Mouse (Mus musculus) thymus, postnatal 14 days (tissue): ENCODE measurements around the gene Cyth2.

Experiments used
- DNase-seq: peaks from one replicate; pipeline ENCODE4 v3.0.0; 2021

The Cyth2 gene

DNA sequence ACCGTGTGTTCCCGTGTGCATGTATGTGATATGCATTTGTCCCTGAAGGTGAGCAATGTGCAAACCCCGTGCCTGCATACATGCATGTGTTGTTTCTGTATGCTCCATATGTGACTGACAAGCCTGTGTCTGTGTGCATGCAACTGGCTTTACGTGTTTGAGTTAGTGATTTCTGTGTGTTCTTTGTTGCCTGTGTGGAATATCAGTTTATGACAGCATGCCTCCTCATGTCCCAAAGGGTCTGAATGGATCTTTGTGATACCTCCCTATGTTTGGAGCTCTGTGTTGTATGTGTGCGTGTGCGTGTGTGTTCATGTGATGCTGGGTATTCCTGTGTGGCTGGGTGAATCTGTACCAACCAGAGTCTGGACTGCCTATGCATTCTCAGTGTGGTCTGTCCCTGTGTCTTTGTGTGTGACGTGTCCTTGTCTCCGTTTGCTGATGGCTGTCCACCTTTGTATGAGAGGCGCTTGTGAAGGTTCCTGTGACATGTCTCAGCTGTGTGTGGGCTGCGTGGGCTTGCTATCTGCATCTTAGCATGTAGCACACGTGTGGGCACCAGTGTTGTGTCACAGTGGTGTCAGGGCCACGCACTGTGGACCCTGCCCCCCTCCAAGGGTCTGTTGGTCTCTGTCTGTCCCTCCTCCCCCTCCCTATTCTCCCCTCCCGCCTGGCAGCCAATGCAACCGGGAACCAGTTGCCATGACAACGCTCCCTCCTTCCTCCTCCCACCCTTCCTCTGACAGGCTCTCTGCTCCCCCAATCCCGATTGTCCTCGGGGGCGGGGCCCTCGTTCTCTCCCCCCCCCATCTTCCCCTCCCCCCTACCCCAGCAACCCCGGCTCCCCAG is 29.6 kb downstream of the Cyth2 start, which contains the start of gene Sult2b1:
Sult2b1 (minus strand) TSS at position 146 of the 849 bp plus-strand sequence.
- no peak for DNase-seq

- peak; percentile 61 for DNase-seq
Measured at GRCm38 (mm10) chr7:45783511-45784091, 30.8 kb downstream of the Cyth2 start, which contains the start of gene Lmtk3. TSS of gene Lmtk3 (plus strand) at chr7:45783738.

- no peak for DNase-seq
Measured at GRCm38 (mm10) chr7:45782271-45782670, 32.1 kb downstream of the Cyth2 start.

DNA sequence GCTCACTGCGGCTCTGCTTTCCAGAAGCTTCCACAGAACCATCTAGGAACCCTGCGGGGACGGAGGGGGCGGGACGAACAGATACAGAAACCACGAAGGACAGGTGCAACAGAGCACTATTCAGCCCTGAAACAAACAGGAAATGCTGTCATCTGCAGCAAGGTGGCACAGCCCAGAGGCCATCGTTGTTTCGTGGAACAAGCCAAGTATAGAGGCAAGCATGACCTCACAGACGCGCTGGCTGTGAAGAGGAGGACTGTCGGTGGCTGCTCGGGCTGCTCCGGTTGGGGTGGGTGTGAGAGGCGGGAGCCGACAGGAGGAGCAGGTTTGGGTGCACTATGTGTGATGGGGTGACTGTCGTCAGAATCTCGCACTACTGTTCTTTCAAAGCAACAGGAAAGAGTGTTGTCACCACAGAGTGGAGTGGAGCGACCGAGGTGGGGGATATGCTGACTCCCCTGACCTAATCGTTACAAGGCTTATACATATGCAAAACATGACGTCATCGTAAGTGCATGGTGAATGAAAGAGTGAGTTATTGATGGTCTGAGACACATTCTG is 35.2 kb downstream of the Cyth2 start:
- DNase-seq, result peak; percentile 74

DNA sequence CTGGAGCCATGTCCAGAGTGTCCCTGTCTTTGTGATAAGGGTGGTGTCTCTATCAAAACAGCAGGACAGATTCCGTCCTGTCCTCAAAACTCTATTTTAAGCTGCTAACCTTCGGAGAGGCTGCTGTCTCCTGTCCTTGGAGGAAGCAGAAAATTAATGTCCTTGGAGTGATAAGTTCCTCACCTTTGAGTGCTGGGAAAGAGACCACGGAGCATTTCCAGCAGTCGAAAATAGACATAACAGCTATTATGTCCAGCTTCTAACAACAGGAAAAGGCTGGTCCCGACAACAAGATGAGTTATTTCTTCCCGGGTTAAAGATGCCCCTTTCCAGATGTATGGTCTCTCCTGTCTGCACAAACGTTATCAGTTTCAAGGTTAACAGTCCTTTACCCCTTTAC is 39.1 kb downstream of the Cyth2 start:
- no peak for DNase-seq

DNA sequence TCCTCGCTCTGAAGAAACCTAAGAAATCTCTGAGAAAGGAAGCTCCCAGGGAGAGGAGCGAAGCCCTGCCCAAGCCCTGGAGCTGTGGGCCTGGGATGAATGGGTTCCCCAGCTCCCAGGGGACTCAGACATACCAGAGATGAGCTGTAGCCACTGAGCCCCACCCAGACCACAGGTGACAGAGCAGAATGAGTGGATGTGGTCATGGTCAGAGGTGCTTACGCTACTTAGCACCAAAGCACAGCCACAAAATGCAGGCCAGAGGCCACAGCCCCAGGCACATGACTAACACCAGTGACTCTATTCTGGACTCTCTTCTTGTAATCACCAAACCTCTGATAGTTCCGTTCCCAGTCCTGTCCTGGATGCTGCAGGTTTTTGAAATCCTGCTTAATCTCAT is 43.3 kb downstream of the Cyth2 start:
- no peak for DNase-seq

- no peak for DNase-seq
Measured at GRCm38 (mm10) chr7:45770427-45771082, 43.8 kb downstream of the Cyth2 start.

DNA sequence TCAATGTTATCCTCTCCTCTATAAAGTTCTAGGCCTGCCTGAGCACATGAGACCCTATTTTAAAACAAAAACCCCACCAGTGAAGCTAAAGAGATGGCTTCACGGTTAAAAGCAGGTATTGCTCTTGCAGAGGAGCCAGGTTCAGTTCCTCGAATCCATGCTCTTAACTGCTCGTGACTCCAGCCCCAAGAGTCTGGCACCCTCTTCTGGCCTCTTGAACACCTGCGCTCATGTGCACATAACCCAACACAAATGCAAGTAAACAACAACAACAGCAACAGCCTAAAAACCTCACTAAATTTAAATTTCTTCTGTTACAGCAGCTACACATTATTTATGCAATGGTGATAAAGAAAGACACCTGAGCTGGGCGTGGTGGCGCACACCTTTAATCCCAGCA is 46.9 kb downstream of the Cyth2 start:
- no peak for DNase-seq

DNA sequence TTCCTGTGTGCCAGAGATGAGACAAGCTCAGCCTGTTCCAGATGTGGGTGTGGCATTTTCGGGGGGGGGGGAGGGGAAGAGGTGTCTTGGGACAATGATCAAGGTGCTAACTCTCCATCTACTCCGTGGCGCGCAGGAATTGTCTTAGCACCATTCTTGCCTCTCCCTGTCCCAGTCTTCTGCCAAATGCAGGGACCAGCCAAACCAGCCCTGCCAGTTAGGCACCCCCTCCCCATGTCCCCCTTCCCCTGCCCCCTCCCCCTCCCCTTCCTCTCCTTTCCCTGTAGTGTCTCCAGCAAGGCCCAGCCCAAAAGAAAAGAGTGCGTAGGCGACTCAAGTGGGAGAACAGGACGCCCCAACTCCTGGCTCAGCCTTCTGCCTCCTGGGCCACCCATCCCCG is 47.6 kb downstream of the Cyth2 start:
- DNase-seq, result no peak

DNA sequence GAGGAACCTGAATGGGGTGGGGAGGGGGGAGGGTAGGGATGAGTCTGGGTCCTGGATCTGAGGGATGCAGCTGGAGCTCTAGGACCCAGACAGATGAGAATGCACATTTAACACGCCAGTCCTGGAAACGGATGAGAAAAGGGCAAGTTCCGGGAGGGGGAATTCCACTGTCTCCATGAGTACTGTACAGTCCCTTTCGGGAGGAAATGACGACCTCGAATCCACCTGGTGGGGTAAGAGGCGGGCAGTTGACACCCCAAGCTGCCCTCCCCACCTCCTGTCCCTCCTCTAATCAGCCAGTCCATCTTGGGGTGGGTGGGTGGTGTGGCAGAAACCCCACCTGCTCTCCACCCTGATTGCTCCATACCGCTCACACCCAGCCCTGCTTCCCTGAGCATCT is 48.4 kb downstream of the Cyth2 start:
- DNase-seq, result no peak

DNA sequence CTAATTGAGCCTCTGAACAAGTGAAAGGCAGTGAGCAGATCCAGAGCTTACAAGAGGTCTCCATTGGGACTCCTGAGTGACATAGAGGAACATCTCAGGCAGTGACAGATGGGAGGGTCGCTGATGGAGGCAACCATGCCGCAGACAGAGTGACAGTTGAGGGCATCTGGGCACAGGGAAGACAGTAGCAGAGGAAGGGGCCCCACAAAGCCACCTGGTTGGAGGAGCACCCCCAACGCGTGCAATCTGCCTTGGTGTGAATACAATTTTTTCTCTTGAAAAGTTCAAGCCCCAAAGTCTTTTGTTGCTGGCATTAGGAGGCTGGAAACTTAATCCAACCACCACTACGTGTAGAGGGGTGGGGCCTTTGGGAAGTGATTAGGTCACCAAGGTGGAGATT is 54.2 kb downstream of the Cyth2 start:
- DNase-seq, result peak; percentile 50

- DNase-seq, result peak; percentile 76
Measured at GRCm38 (mm10) chr7:45759400-45759799, 55.0 kb downstream of the Cyth2 start.
